Mouse (Mus musculus): ENCODE results near the gene Ampd3. TPM values are rescaled to one million over a fixed set of nuclear protein-coding genes. Genes with fewer than 3 reads are reported as not detected.

Ampd3 gene
- total and polyA plus RNA-seq, 3 experiments: 14.8 to 22.3 TPM; not detected in 1

GRCm38 (mm10) chr7:110855604-110856003 lies 87.6 kb downstream of the Ampd3 start:
- H3K27me3 ChIP-seq (ENCODE audit: control insufficient read depth in 1 of 2, insufficient read depth in 2 of 2, low read length in 2 of 2): peaks cover 0 to 7% of the 10 kb centered on the region in 2 experiments; a peak in 3 of 4 replicates
- no peaks in the 10 kb centered on the region for H3K79me2 ChIP-seq (ENCODE audit: control insufficient read depth, insufficient read depth, low read length, poor library complexity)
- TF ChIP-seq POLR2A (IDR thresholded peaks at IDR 0.05; ENCODE audit: control insufficient read depth in 1 of 2, insufficient read depth in 1 of 2, low read depth in 1 of 2, low read length in 2 of 2, poor library complexity in 1 of 2): no peak
- TF ChIP-seq ZKSCAN1 (IDR thresholded peaks at IDR 0.05; ENCODE audit: low read depth, low read length): no peak
- no peak for TF ChIP-seq E2F4 (IDR thresholded peaks at IDR 0.05; ENCODE audit: borderline replicate concordance, low read depth, low read length)
- TF ChIP-seq MYC (IDR thresholded peaks at IDR 0.05; ENCODE audit: low read depth, low read length): no peak
- no peak for TF ChIP-seq RAD21 (IDR thresholded peaks at IDR 0.05; ENCODE audit: low read depth, low read length)
- no peak for TF ChIP-seq UBTF (IDR thresholded peaks at IDR 0.05; ENCODE audit: borderline replicate concordance, insufficient read depth, low read depth, low read length)
- TF ChIP-seq CHD1 (IDR thresholded peaks at IDR 0.05; ENCODE audit: low read depth, low read length): no peak
- peaks cover 0 to 5% of the 10 kb centered on the region in 2 experiments; a peak in 2 of 4 replicates for H3K36me3 ChIP-seq (ENCODE audit: control insufficient read depth in 1 of 2, insufficient read depth in 2 of 2, low read length in 2 of 2)
- H3K4me1 ChIP-seq (ENCODE audit: control insufficient read depth in 1 of 2, insufficient read depth in 2 of 2, low read length in 2 of 2): peaks cover 0 to 6% of the 10 kb centered on the region in 2 experiments; a peak in 1 of 4 replicates
- no peak overlapping the region for H3K9ac ChIP-seq (ENCODE audit: control insufficient read depth, low read depth, low read length, poor library complexity, severe bottlenecking)
- no peak overlapping the region for H3K4me3 ChIP-seq (ENCODE audit: control insufficient read depth in 1 of 2, insufficient read depth in 1 of 2, low read depth in 2 of 2, low read length in 2 of 2)
- H3K27ac ChIP-seq (ENCODE audit: control insufficient read depth, low read depth, low read length): no peak overlapping the region
- DNase-seq (ENCODE audit: low read depth, low spot score): no peak
- H3K9me3 ChIP-seq (replicated peaks; ENCODE audit: insufficient read depth, low read length): no peaks in the 10 kb centered on the region

GRCm38 (mm10) chr7:110860129-110860528 lies 92.1 kb downstream of the Ampd3 start:
- Histone ChIP-seq H3K27ac (ENCODE audit: control insufficient read depth, low read depth, low read length) (no peak overlapping the region), H3K4me1 (ENCODE audit: control insufficient read depth in 1 of 2, insufficient read depth in 2 of 2, low read length in 2 of 2) (peaks cover 0 to 6% of the 10 kb centered on the region in 2 experiments; a peak in 1 of 4 replicates), H3K36me3 (ENCODE audit: control insufficient read depth in 1 of 2, insufficient read depth in 2 of 2, low read length in 2 of 2) (peaks cover 0 to 5% of the 10 kb centered on the region in 2 experiments; a peak in 2 of 4 replicates), H3K4me3 (ENCODE audit: control insufficient read depth in 1 of 2, insufficient read depth in 1 of 2, low read depth in 2 of 2, low read length in 2 of 2) (no peak overlapping the region), H3K9ac (ENCODE audit: control insufficient read depth, low read depth, low read length, poor library complexity, severe bottlenecking) (no peak overlapping the region; the same call in 1 of the 2 replicates), H3K27me3 (ENCODE audit: control insufficient read depth in 1 of 2, insufficient read depth in 2 of 2, low read length in 2 of 2) (peaks cover 4 to 5% of the 10 kb centered on the region in 2 experiments; a peak in 3 of 4 replicates), H3K9me3 (replicated peaks; ENCODE audit: insufficient read depth, low read length) (no peaks in the 10 kb centered on the region), H3K79me2 (ENCODE audit: control insufficient read depth, insufficient read depth, low read length, poor library complexity) (no peaks in the 10 kb centered on the region)
- TF ChIP-seq MAZ (IDR thresholded peaks at IDR 0.05; ENCODE audit: low read depth, low read length) (no peak), HCFC1 (IDR thresholded peaks at IDR 0.05; ENCODE audit: low read depth, low read length) (no peak), TAL1 (IDR thresholded peaks at IDR 0.05; ENCODE audit: low read length) (no peak), EP300 (IDR thresholded peaks at IDR 0.05; ENCODE audit: low read depth in 1 of 2, low read length in 2 of 2) (peak in 1 of 2 experiments; percentile 43; a peak in 1 of 4 replicates), MYB (IDR thresholded peaks at IDR 0.05; ENCODE audit: low read depth, low read length) (no peak), USF1 (IDR thresholded peaks at IDR 0.05; ENCODE audit: low read depth, low read length) (no peak), ETS1 (IDR thresholded peaks at IDR 0.05; ENCODE audit: low read depth, low read length) (no peak), RCOR1 (IDR thresholded peaks at IDR 0.05; ENCODE audit: low read depth, low read length) (peak; percentile 37; the same call in 1 of the 2 replicates), SIN3A (IDR thresholded peaks at IDR 0.05; ENCODE audit: low read length) (no peak), MEF2A (IDR thresholded peaks at IDR 0.05; ENCODE audit: extremely low read depth, insufficient replicate concordance, low read depth, low read length, poor library complexity, severe bottlenecking) (no peak), ELF1 (IDR thresholded peaks at IDR 0.05; ENCODE audit: low read depth, low read length) (peak; percentile 24; the same call in 1 of the 2 replicates)
- DNase-seq (ENCODE audit: low read depth, low spot score): peak; percentile 46

Other genes starting within 250 kb of the Ampd3 start
- gene Sbf2, start 153.3 kb upstream of the Ampd3 start, total RNA-seq (2012; rRNA removed): 1.3 and 2.0 TPM in 2 replicates
- 1 to 10 TPM in 1 of 2 experiments, not detected in 1; 4.4 TPM for gene Sbf2, start 153.3 kb upstream of the Ampd3 start, polyA plus RNA-seq (2012; ENCODE audit: insufficient read depth in 1 of 2, insufficient read length in 2 of 2, low read depth in 1 of 2, low replicate concordance in 2 of 2, missing spikeins in 1 of 2)
- not detected in 2 replicates for gene Adm, start 140.5 kb upstream of the Ampd3 start, total RNA-seq (2012; rRNA removed)
- gene Adm, start 140.5 kb upstream of the Ampd3 start, polyA plus RNA-seq (2012; ENCODE audit: insufficient read depth in 1 of 2, insufficient read length in 2 of 2, low read depth in 1 of 2, low replicate concordance in 2 of 2, missing spikeins in 1 of 2): not detected
- gene Rnf141, start 76.3 kb downstream of the Ampd3 start, total RNA-seq (2012; rRNA removed): 19.7 and 23.3 TPM in 2 replicates
- 10 to 100 TPM in 1 of 2 experiments, not detected in 1; 18.8 TPM for gene Rnf141, start 76.3 kb downstream of the Ampd3 start, polyA plus RNA-seq (2012; ENCODE audit: insufficient read depth in 1 of 2, insufficient read length in 2 of 2, low read depth in 1 of 2, low replicate concordance in 2 of 2, missing spikeins in 1 of 2)
- gene Lyve1, start 95.0 kb downstream of the Ampd3 start, total RNA-seq (2012; rRNA removed): not detected in 2 replicates
- gene Lyve1, start 95.0 kb downstream of the Ampd3 start, polyA plus RNA-seq (2012; ENCODE audit: insufficient read depth in 1 of 2, insufficient read length in 2 of 2, low read depth in 1 of 2, low replicate concordance in 2 of 2, missing spikeins in 1 of 2): not detected
- 0.19 and 0.20 TPM in 2 replicates for gene Mrvi1, start 214.3 kb downstream of the Ampd3 start, total RNA-seq (2012; rRNA removed)
- gene Mrvi1, start 214.3 kb downstream of the Ampd3 start, polyA plus RNA-seq (2012; ENCODE audit: insufficient read depth in 1 of 2, insufficient read length in 2 of 2, low read depth in 1 of 2, low replicate concordance in 2 of 2, missing spikeins in 1 of 2): under 1 TPM in 1 of 2 experiments, not detected in 1; 0.92 TPM